Mouse (Mus musculus): ENCODE measurements around the gene Bcl9. TPM values are rescaled to one million over a fixed set of nuclear protein-coding genes. Genes with fewer than 3 reads are reported as not detected.

Gene Bcl9
- polyA plus RNA-seq, 1 experiment, result 6.9 TPM

- DNase-seq (ENCODE audit: low spot score), result peak; percentile 38
Observed at GRCm38 (mm10) chr3:97296941-97297552, 670 bp downstream of the Bcl9 start.

DNA sequence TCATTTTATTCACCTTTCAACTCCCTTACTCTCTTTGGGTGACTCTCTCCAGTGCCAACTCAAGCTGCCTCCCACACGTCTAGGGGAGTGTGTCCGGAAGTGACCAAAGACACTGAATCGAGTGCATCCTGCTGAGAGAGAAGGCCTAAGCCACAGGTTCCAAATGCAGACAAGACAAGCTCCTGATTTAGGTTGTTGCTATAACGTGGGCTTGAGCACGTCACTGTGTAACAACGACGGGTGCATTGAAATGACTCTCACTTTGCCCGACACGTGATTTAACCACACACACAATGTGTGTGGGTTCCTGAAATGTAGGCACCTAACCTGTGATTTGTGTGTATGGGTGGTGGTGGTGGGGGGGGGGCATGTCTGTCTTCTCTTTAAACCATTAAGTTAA lies 3.4 kb downstream of the Bcl9 start:
- no peak for DNase-seq (ENCODE audit: low spot score)

- DNase-seq (ENCODE audit: low spot score), result no peak
Observed at GRCm38 (mm10) chr3:97284878-97285277, 12.8 kb downstream of the Bcl9 start.

- no peak for DNase-seq (ENCODE audit: low spot score)
Observed at GRCm38 (mm10) chr3:97284056-97284455, 13.7 kb downstream of the Bcl9 start.

- no peak for DNase-seq (ENCODE audit: low spot score)
Observed at GRCm38 (mm10) chr3:97281426-97281825, 16.3 kb downstream of the Bcl9 start.

DNA sequence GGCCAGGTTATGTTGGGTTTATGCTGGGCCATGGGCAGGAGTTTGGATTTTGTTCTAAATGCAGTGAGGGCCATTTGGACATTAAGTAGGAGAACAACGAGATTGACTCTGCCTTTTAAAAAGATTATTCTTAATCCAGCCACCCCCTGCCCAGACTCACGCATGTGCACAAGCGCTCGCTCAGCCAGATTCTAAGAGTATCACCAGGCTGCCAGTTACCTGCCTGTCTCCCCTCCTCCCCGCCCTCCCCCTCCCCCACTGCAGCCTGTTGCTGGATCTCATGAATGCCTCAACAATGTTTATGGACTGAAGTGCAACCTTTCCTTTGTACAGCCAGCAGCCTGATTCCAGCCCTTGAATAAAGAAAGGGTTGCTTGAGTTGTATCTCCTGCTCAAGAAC lies 22.0 kb downstream of the Bcl9 start:
- no peak for DNase-seq (ENCODE audit: low spot score)

DNA sequence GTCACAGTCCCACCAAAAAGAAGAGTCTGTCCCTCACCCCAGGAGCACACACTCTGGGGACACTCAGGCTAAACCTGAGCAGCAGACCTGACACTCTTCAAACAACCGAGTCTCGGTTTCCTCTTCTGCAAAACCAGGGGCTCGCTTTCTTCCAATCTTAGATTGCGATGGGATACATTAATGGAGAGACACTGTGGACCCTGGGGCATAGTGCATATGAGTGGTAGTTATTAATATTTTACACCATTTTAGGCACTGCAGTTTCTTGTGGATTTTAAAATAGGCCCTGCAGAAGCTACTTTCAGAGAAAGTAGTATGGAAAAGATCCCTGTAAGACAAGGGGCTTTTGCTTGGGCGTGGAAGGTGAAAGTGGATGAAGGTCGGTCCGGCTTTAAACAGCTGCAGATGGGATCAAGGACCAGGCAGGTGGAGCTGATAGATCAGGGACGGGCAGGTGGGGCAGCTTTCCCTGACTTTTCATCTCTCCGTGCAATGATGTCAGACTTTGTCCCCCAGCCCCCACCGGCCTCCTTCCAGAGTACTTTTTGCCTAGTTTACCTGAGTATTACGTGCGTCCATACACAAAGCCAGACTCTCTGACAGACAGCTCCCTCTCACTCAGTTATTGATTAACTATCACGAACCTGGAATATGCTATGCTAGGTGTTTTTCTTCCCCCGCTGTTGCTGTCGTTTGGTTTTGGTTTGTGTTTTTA lies 23.0 kb downstream of the Bcl9 start:
- DNase-seq (ENCODE audit: low spot score), result no peak

- no peak for DNase-seq (ENCODE audit: low spot score)
Observed at GRCm38 (mm10) chr3:97273876-97274275, 23.8 kb downstream of the Bcl9 start.

- DNase-seq (ENCODE audit: low spot score), result no peak
Observed at GRCm38 (mm10) chr3:97265667-97266415, 31.9 kb downstream of the Bcl9 start.

GRCm38 (mm10) chr3:97262235-97262634 lies 35.5 kb downstream of the Bcl9 start:
- DNase-seq (ENCODE audit: low spot score), result no peak

- DNase-seq (ENCODE audit: low spot score), result no peak
Observed at GRCm38 (mm10) chr3:97255706-97256339, 41.9 kb downstream of the Bcl9 start.

DNA sequence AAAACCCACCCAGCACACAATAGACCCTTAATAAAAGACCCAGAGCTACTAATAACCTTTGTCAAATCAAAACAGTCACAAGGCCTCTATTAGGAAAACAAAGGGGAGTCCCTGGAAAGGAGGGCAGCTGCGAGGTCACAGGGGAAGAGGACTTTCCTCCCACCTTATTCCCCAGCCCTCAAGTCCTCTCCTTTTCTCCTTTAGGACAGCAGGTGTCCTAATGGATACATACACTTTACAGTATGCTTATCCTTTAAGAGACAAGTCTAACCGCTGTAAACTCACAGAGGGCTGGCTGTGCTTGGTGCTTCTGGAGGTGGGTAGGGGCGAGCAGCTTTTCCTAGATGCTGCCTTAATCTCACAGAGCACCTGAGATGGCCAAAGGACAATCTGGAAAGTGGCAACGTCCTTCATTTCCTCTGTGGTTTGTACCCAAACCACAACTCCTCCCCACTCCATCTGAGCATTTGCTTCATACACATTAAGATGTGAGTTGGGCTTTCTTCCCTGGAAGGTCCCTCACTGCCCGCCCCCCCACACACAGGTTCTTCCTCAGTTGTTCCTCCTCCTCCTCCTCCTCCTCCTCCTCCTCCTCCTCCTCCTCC lies 42.8 kb downstream of the Bcl9 start:
- no peak for DNase-seq (ENCODE audit: low spot score)

GRCm38 (mm10) chr3:97253823-97254600 lies 43.7 kb downstream of the Bcl9 start:
- DNase-seq (ENCODE audit: low spot score), result no peak

- DNase-seq (ENCODE audit: low spot score), result no peak
Observed at GRCm38 (mm10) chr3:97252896-97253295, 44.8 kb downstream of the Bcl9 start.

DNA sequence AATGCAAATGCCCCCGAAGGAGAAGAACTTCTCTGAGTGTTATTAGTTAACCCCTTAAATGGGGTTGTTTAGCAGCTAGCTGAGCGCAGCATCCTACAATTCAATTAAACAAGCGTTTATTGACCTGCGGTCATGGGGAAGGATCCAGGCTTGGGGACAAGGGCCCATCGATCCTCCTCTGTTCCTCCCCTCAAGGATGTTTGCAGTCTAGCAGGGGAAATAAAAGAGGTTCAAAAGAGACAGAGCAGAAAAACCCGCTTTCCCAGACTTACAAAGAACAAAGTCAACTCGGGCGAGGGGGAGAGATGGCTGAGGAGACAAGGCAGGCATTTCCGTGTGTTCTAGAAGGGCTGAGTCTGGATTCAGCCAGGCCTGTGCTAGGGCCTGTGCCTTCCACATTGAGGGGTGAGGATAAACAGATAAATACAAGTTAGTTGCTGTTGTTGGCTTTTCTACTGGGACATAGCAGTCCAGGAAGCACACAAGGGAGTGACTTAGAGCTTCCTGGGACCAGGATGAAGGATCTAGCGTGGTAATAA lies 55.0 kb downstream of the Bcl9 start:
- DNase-seq (ENCODE audit: low spot score), result no peak

- DNase-seq (ENCODE audit: low spot score), result no peak
Observed at GRCm38 (mm10) chr3:97241826-97242225, 55.9 kb downstream of the Bcl9 start.

GRCm38 (mm10) chr3:97239793-97240192 lies 57.9 kb downstream of the Bcl9 start:
- no peak for DNase-seq (ENCODE audit: low spot score)

DNA sequence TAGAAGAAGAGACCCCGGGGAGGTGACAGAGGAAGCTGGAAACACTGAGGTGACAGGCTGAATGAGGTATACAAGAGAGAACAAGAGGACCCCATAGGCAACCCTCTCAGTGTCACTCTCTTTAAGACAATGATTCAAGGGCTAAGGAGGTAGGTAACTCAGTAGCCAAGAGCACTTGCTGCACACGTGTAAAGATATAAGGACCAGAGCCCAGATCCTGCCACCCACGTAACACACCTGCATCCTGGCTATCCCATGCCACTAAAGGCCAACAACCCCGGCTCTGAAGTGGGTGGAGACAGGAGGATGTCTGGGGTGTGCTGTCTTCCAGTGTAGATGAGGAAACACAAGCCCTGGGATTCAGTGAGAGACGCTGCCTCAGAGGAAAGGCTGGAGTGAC lies 58.4 kb downstream of the Bcl9 start:
- DNase-seq (ENCODE audit: low spot score), result no peak

GRCm38 (mm10) chr3:97238521-97238920 lies 59.2 kb downstream of the Bcl9 start:
- no peak for DNase-seq (ENCODE audit: low spot score)

DNA sequence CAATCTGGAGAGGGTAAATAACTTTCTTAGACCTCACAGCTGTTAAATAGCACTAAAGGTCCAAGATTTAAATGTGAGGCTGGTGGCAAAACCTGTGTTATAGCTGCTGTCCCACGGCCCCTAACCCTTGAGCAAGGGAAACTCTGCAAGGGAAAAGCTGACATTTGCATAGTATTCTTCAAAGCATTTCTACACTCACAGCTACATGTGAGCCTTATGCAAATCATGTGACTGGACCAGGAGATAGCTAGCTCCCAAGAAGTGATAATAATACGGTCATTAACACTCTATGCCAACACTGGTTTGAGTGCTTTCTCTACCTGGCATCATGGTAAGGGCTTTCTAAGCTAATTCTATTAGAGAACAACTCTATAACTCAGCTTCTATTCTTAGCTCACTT lies 60.3 kb downstream of the Bcl9 start:
- DNase-seq (ENCODE audit: low spot score), result no peak

GRCm38 (mm10) chr3:97234797-97235196 lies 62.9 kb downstream of the Bcl9 start:
- DNase-seq (ENCODE audit: low spot score), result no peak
